Mouse (Mus musculus) B cell, adult 67 days (primary cell): Measurements from ENCODE around the gene Tfap2b. TPM values are rescaled to one million over a fixed set of nuclear protein-coding genes. Genes with fewer than 3 reads are reported as not detected.

ENCODE experiments used
- total RNA-seq, 2 experiments: library from RNA; stranded (reverse); gene quantifications; 4 replicates each; pipeline ENCODE4 v1.2.4; 2023

The Tfap2b gene
- not detected for total RNA-seq

GRCm38 (mm10) chr1:19208641-19209358, at the start of gene Tfap2b:
Gene Tfap2b (plus strand): TSS chr1:19208914.

Other genes starting within 250 kb of the Tfap2b start
- not detected for gene Tfap2d, start 105.9 kb upstream of the Tfap2b start, total RNA-seq